Mouse (Mus musculus) forebrain, embryonic 16.5 days (tissue): Measurements from ENCODE around the gene Cgnl1. TPM values are rescaled to one million over a fixed set of nuclear protein-coding genes. Genes with fewer than 3 reads are reported as not detected.
A peak's percentile ranks its signal among the peaks of the same experiment; 100 is the strongest.

Source experiments
- ATAC-seq: fragments of 200-750 bp; cut with Nextera tagmentation; 2 replicates; pipeline ENCODE4 v1.8.0; 2017; ENCODE audit warnings: mild to moderate bottlenecking, moderate library complexity
- H3K27ac ChIP-seq: fragments of 300-500 bp; sonication (generic); 2 replicates; pipeline ENCODE4 v1.5.1; 2014; ENCODE audit warnings: low read length, control low read depth
- H3K27me3 ChIP-seq: fragments of 300-500 bp; sonication (generic); replicated peaks from 2 replicates; pipeline ENCODE4 v1.6.1; 2014; ENCODE audit warnings: low read length; ENCODE audit not compliant: control insufficient read depth, insufficient read depth
- H3K36me3 ChIP-seq: fragments of 300-500 bp; sonication (generic); 2 replicates; pipeline ENCODE4 v1.6.1; 2014; ENCODE audit not compliant: control insufficient read depth, insufficient read depth
- H3K4me1 ChIP-seq: fragments of 300-500 bp; sonication (generic); replicated peaks from 2 replicates; pipeline ENCODE4 v1.6.1; 2014; ENCODE audit warnings: low read length; ENCODE audit not compliant: control insufficient read depth, insufficient read depth
- H3K4me2 ChIP-seq: fragments of 300-500 bp; sonication (generic); 2 replicates; pipeline ENCODE4 v1.6.1; 2014; ENCODE audit warnings: mild to moderate bottlenecking, low read length, control low read depth
- H3K4me3 ChIP-seq: fragments of 300-500 bp; sonication (generic); replicated peaks from 2 replicates; pipeline ENCODE4 v1.5.1; 2014; ENCODE audit warnings: mild to moderate bottlenecking, low read length, control low read depth
- H3K9ac ChIP-seq: fragments of 300-500 bp; sonication (generic); replicated peaks from 2 replicates; pipeline ENCODE4 v1.6.1; 2014; ENCODE audit warnings: low read depth, low read length, control low read depth
- H3K9me3 ChIP-seq: fragments of 300-500 bp; sonication (generic); 2 replicates; pipeline ENCODE4 v1.6.1; 2016; ENCODE audit warnings: low read length; ENCODE audit not compliant: control insufficient read depth
- WGBS: fragments of 180-500 bp; shearing (Covaris S2); extraction: QIAGEN DNeasy Blood & Tissue Kit; methylation state at CpG from one replicate; pipeline ENCODE4 v1.1.7; 2014; 5-methylcytosine and 5-hydroxymethylcytosine counted together
- polyA plus RNA-seq: library from polyadenylated mRNA; unstranded; fragments of >200 nt; fragmentation: Nextera tagmentation; extraction: Ambion mirVana; gene quantifications from 2 replicates; pipeline ENCODE4 v1.2.1, GENCODE M21; 2015

Cgnl1 gene
- polyA plus RNA-seq, 1 experiment from 2014 or later = 4.3 TPM

GRCm38 (mm10) chr9:71599861-71600260, 171.5 kb downstream of the Cgnl1 start:
- no peak for ATAC-seq
- Histone ChIP-seq H3K9me3 (no peaks in the 10 kb centered on the region), H3K36me3 (no peaks in the 10 kb centered on the region), H3K4me3 (no peak overlapping the region), H3K9ac (no peak overlapping the region), H3K27ac (no peak overlapping the region), H3K4me2 (no peak overlapping the region), H3K4me1 (no peaks in the 10 kb centered on the region), H3K27me3 (no peaks in the 10 kb centered on the region)
- 79% methylated on average over 7 of the region's 7 CpGs for WGBS

GRCm38 (mm10) chr9:71596888-71597287, 174.5 kb downstream of the Cgnl1 start:
- 79% methylated on average over 6 of the region's 6 CpGs for WGBS
- H3K4me3 ChIP-seq = no peak overlapping the region
- no peaks in the 10 kb centered on the region for H3K27me3 ChIP-seq
- no peaks in the 10 kb centered on the region for H3K36me3 ChIP-seq
- H3K4me1 ChIP-seq = peaks cover 4% of the 10 kb centered on the region
- ATAC-seq = no peak
- H3K4me2 ChIP-seq = no peak overlapping the region
- H3K9me3 ChIP-seq = no peaks in the 10 kb centered on the region
- no peak overlapping the region for H3K9ac ChIP-seq
- no peak overlapping the region for H3K27ac ChIP-seq

- Histone ChIP-seq H3K9me3 (no peaks in the 10 kb centered on the region), H3K4me1 (peaks cover 4% of the 10 kb centered on the region), H3K4me2 (peak overlapping the region; percentile 67), H3K27ac (no peak overlapping the region), H3K9ac (peak overlapping the region; percentile 65), H3K4me3 (peak overlapping the region; percentile 54), H3K27me3 (no peaks in the 10 kb centered on the region), H3K36me3 (no peaks in the 10 kb centered on the region)
- 37% methylated on average over 6 of the region's 6 CpGs for whole genome bisulfite sequencing
- no peak for ATAC-seq
Measured at GRCm38 (mm10) chr9:71592577-71593285, 178.7 kb downstream of the Cgnl1 start.

- Histone ChIP-seq H3K27ac (no peak within 1 kb of the TSS), H3K9me3 (no peaks in the 10 kb centered on the region), H3K9ac (peak within 1 kb of the TSS; percentile 65), H3K27me3 (no peaks in the 10 kb centered on the region), H3K4me1 (peaks cover 4% of the 10 kb centered on the region), H3K36me3 (no peaks in the 10 kb centered on the region), H3K4me2 (peak within 1 kb of the TSS; percentile 67), H3K4me3 (peak within 1 kb of the TSS; percentile 54)
- 4% methylated on average over 27 of the region's 29 CpGs for WGBS
- ATAC-seq = peak; percentile 99
Measured at GRCm38 (mm10) chr9:71591938-71592548, 179.4 kb downstream of the Cgnl1 start, which contains the start of gene Myzap. TSS of gene Myzap (minus strand) at chr9:71592360.

GRCm38 (mm10) chr9:71591106-71591505, 180.3 kb downstream of the Cgnl1 start:
- H3K4me2 ChIP-seq = no peak overlapping the region
- H3K9me3 ChIP-seq = no peaks in the 10 kb centered on the region
- 78% methylated on average over 5 of the region's 5 CpGs for WGBS
- no peak overlapping the region for H3K9ac ChIP-seq
- no peak overlapping the region for H3K4me3 ChIP-seq
- no peak for ATAC-seq
- H3K27ac ChIP-seq = no peak overlapping the region
- H3K4me1 ChIP-seq = peaks cover 4% of the 10 kb centered on the region
- no peaks in the 10 kb centered on the region for H3K36me3 ChIP-seq
- no peaks in the 10 kb centered on the region for H3K27me3 ChIP-seq

- H3K4me3 ChIP-seq = no peak overlapping the region
- H3K27ac ChIP-seq = no peak overlapping the region
- no peak overlapping the region for H3K4me2 ChIP-seq
- WGBS = 75% methylated on average over 7 of the region's 7 CpGs
- H3K9me3 ChIP-seq = peaks cover 5% of the 10 kb centered on the region
- H3K9ac ChIP-seq = no peak overlapping the region
- H3K4me1 ChIP-seq = peaks cover 4% of the 10 kb centered on the region
- H3K36me3 ChIP-seq = no peaks in the 10 kb centered on the region
- no peaks in the 10 kb centered on the region for H3K27me3 ChIP-seq
- ATAC-seq = no peak
Measured at GRCm38 (mm10) chr9:71589771-71590170, 181.6 kb downstream of the Cgnl1 start.

- Histone ChIP-seq H3K9me3 (peaks cover 5% of the 10 kb centered on the region), H3K9ac (no peak overlapping the region), H3K4me2 (no peak overlapping the region), H3K4me3 (no peak overlapping the region), H3K27me3 (no peaks in the 10 kb centered on the region), H3K4me1 (peaks cover 4% of the 10 kb centered on the region), H3K36me3 (no peaks in the 10 kb centered on the region), H3K27ac (no peak overlapping the region)
- ATAC-seq = no peak
- WGBS = 90% methylated on average over 2 of the region's 2 CpGs
Measured at GRCm38 (mm10) chr9:71588930-71589592, 182.3 kb downstream of the Cgnl1 start.

GRCm38 (mm10) chr9:71586408-71586807, 185.0 kb downstream of the Cgnl1 start:
- no peaks in the 10 kb centered on the region for H3K36me3 ChIP-seq
- peaks cover 5% of the 10 kb centered on the region for H3K9me3 ChIP-seq
- 63% methylated on average over 3 of the region's 3 CpGs for WGBS
- H3K4me3 ChIP-seq = no peak overlapping the region
- H3K27ac ChIP-seq = no peak overlapping the region
- H3K9ac ChIP-seq = no peak overlapping the region
- no peak overlapping the region for H3K4me2 ChIP-seq
- no peaks in the 10 kb centered on the region for H3K27me3 ChIP-seq
- H3K4me1 ChIP-seq = no peaks in the 10 kb centered on the region
- no peak for ATAC-seq

GRCm38 (mm10) chr9:71582771-71583170, 188.6 kb downstream of the Cgnl1 start:
- Histone ChIP-seq H3K4me2 (no peak overlapping the region), H3K9me3 (peaks cover 5% of the 10 kb centered on the region), H3K36me3 (no peaks in the 10 kb centered on the region), H3K27me3 (no peaks in the 10 kb centered on the region), H3K9ac (no peak overlapping the region), H3K27ac (no peak overlapping the region), H3K4me3 (no peak overlapping the region), H3K4me1 (no peaks in the 10 kb centered on the region)
- no peak for ATAC-seq
- 69% methylated on average over 1 of the region's 1 CpGs for WGBS
